Mouse (Mus musculus): ENCODE results near the gene Wrnip1. TPM values are rescaled to one million over a fixed set of nuclear protein-coding genes. Genes with fewer than 3 reads are reported as not detected.

The Wrnip1 gene
- polyA plus RNA-seq, 1 experiment = 27.3 TPM

DNA sequence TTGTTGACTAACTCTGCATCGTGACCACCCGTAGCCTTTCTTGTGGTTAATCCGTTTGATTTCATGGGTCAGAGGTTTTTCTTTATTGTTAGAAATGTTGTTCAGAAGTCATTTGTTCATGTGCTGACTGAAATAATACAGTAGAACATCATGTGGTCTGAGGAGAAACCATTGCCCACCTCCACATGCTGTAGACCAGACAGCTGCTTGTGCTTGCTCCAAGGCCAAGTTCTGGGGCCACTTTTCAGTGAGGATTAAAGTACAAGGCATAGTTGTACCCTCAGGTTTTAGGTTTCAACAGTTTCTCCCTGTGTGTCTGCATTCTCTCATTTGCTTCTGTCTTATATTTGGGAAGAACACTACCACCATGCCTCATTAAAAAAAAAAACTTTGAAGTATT lies 5.8 kb downstream of the Wrnip1 start:
- no peak for DNase-seq (ENCODE audit: low read depth)

DNA sequence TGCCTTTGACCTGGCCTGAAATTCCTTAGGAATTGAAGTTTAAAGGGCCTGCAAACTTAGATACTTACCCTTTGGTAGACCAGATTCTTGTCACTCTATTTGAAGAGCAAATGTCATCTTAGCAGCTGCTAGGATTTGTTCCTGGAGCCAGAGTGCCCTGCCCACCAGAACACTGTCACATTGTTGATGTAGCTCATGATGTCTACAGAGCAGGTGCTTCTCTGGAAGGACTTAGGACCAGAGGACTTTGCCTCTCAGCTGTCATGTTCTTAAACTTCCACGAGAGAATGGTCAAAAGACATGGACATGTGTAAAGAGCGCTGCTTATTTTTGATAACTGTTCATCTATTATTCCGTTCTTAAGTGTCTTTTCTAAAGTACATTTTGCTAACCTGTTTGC lies 17.4 kb downstream of the Wrnip1 start:
- DNase-seq (ENCODE audit: low read depth) = no peak

DNA sequence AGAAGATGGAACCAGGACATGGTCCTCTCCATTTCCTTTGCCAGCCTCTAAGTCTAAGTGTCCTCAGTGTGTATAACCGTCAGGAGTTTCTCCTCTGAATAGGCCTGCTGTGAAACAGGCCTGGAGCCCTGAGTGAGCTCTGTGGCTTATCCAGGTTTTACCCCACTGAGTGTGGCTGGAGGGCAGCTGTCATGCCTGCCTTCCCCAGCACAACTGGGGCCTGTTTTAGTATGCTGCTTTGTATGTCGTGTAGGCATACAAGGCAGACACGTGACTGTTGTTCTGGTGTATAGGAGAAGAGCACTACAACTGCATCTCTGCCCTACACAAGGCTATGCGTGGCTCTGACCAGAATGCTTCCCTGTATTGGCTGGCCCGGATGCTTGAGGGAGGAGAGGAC lies 18.1 kb downstream of the Wrnip1 start:
- DNase-seq (ENCODE audit: low read depth) = no peak

DNA sequence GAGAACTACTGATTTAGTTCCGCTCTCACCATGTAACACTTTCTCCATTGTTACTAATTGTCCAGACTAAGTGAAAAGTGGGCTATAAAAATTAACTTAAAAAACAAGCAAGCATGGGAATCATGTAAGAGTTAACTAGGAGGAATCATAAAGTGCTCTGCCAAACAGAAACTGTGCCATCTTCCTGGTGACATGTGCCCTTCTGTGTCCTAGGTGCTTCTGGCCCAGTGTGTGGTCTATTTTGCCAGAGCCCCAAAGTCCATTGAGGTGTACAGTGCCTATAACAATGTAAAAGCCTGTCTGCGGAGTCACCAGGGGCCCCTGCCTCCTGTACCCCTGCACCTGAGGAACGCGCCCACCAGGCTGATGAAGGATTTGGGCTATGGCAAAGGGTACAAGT lies 19.8 kb downstream of the Wrnip1 start:
- DNase-seq (ENCODE audit: low read depth) = no peak

DNA sequence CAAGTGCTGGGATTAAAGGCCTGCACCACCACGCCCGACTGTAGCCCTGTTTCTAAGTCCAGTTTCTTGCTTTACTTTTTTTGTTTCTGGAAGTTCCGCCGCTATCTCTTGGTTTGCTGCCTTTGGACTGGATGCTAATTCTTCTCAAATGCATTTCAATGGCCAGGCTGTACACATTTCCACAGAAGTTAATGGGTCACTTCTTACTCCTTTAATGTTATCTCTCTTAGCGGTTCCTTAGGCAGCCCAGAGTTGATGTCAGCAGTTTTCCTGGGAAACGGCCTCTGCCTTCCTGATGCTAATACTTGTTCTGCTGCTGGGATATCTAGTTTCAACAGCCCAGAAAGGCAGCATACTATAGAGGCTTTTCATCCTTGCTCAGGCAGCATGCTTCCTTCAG lies 21.3 kb downstream of the Wrnip1 start:
- DNase-seq (ENCODE audit: low read depth) = no peak

DNA sequence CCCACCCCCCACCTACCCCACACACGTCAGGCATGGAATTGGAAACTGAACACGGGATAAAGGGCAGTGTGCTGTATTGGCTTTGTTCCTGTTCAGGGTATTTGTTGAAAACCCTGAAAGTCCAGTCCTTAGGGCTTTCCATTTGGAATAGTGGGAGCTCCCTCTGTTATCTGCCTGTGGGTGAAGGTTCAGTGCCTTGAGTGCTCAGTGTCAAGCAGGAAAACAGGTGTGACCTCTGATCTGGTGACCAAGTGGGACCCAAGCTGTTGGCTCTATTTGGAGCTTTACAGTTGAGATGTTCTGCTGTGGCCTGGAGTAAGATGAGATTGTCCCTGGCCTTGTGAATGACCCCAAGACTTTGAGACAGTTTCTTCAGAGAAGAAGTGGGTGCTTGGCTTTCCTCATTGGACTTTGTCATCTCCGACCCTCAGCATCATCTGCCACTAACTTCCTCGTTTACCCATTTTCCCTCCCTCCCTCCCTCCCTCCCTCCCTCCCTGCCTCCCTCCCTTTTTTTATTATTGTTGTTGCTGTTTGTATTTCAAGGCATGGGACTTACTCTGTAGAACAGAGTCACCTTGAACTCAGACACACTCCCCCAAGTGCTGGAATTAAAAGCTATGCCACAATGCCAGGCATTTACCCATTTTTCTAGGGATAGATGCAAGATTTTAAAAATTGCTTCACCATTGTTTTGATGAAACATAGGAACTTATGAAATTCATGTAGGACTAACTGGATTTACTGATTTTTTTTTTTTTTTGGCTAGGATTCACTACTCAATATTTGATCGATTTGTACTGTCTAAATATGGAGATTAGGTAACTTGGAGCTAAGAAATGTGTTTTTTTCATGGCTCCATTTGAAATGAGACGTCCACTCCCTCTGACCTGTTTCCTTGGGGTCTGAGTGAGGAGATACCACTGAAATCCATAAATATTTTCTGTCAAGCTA lies 22.8 kb downstream of the Wrnip1 start:
- no peak for DNase-seq (ENCODE audit: low read depth)

DNA sequence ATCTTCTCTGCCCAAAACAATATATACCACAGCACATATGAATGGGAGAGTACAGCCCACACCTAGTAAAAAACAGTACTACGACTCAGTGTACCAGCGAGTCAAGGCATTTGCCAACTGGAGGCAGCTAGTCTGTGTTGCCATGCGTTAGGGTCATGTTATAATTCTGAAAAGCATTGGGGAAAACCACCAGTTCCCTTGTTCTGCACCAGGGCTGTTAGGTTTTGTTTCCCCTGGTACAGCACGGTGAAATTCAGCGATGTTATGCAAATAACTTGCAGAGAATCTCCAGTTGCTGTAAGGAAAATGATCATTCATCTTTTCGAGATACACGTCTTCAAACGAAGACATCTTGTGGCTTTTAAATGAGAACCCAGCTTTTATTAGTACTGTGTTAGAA lies 23.7 kb downstream of the Wrnip1 start:
- no peak for DNase-seq (ENCODE audit: low read depth)

DNA sequence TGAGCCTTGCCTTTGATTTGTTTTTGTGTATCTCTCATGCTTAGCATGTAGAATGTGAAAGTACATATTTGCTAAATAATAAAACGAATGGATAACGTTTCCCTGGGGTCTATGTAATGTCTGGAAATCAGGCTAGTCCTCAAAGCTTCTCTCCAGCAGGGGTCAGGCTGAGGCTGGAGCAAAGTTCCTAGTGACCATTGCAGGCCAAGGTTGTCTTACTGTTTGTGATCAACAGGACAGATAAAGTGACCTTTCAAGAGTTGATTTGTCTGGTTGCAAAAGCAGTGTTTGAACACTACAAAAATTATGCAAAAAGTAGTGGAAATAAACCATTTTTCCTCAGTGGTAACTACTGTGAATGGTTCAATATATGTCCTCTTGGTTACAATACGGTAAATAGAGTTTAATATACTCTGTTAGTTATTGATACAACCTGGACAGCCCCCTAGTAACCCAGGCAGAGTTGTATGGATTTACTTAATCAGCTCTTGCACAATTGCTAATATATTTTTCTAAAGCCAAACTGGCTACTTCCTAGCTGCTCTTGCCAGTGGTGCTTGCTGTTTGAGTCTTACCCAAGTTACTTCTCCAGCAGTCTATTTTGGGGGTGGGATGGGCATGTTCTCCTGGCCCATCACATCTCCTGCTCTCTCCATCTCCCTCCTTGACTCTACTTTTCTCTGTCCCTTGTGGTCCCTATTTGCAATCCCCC lies 25.4 kb downstream of the Wrnip1 start:
- no peak for DNase-seq (ENCODE audit: low read depth)

DNA sequence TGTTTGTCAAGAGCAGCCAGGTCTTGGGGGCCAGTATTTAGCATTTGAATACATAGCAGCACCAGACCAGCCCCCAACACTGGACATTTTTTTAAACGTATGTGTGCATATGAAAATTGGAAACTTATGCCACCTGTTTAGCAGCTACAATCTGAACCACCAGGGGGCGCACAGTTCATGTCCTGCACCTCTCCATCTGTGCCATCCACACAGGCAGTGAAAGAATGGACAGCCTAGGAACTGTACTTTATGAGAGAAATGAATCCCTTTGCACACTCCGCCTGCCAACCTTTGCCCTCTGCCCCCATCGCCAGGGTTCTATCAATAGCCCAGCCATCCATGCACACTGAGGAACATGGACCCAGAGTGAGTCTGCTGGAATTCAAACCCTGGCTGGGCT lies 26.1 kb downstream of the Wrnip1 start:
- no peak for DNase-seq (ENCODE audit: low read depth)

DNA sequence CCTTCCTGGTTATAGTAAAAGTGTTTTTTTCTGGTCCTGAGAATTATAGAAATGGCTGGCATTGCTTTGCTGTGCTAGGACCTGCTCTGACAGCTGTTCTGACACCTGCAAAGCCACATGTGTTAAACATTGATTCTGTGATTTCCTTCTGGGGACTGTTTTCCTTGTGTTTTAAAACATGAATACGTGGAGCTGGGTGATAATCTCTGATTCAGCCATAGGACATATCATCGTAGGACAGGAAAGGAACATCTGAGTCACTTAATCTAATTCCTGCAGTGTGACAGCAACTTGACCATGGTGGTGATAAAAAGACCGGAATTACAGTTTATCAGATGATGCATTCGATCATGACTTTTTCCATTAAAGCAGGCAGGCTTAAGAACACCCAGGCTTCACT lies 27.0 kb downstream of the Wrnip1 start:
- no peak for DNase-seq (ENCODE audit: low read depth)

DNA sequence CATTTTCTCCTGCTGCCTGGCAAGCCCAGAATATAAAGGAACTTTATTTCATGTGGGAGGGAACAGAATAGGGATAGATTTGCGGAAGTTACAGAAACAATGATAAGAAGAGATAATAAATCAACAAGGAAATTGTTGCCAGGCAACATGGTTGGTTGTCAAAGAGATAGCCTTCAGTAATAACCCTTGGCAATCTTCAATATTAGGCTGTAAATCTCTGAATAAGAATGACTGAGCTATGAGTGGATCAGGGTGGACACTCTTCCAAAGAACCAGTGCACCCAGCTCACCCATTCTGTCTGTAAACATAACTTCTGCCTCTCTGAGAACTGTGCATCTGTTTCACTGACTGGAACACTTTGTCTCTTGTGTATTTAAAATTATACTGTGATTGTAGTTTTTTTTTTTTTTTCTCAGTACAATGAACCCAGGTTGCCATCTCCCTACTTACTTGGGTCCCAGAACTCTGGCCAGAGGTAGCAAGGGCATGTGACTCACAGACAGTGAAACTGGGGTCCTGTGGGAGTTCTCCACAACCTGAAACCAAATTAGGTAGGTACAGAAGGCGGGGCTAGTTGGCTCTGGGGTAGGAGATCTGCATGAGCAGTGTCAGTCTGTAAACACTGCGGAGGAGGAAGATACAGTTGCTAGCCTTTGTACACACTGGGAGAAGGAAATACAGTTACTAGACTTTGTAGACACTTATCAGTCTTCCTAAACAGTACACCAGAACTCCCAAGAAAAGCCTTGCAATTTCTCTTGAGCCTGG lies 29.9 kb downstream of the Wrnip1 start:
- DNase-seq (ENCODE audit: low read depth) = no peak

DNA sequence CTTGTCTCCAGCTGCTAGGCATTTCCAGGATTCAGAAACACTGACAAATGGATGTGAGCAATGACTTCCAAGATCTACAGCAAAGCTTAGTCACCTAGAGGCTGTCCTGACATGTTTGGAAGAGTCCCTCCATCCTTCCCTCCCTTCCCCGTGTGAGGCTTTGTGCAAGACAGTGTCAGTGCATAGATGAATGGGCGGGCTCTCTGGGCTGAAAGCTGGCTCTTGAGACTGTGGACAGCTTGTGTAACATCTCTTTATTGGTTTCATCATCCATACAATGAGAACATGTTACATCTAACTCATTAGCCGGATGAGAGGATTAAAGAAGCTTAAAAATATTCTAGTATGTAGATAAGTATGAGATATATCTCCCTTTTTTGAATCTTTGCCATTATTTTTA lies 30.9 kb downstream of the Wrnip1 start:
- peak; percentile 85 for DNase-seq (ENCODE audit: low read depth)

DNA sequence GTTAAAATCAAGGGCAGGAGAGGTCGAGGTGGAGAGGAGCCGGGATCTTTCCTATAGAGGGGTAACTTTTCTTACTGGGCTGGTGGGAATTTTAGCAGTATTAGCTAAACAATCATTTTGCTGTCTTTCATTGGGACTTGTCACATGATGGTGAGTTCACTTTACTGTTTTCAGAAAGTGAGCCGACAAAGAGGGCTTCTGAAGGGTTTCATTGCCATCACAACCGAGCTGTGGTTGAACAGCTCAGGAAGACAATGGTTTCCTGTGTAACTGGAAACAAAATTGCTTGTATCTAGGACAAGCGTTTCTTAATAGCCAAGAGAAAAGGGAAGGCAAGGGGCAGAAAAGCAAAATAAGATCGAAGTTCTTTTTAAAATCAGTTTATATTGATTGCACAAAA lies 31.4 kb downstream of the Wrnip1 start:
- no peak for DNase-seq (ENCODE audit: low read depth)

DNA sequence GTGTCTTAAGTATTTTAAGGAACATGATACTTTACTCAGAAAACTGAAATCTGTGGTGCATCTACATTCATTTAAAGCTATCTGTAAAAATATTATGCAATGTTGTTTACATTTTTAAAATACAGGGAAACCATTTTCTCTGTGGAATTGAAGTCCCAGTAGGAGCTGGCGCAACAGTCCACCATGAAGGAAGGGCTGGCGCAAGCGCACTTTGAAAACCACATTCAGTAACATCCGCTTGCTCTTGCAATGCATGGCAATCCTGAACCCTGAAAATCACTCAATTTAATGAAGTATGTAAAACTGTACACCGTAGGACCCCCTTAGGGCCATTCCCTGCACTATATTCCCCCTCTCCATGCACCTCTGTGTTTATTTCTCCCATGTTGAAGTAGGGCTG lies 32.7 kb downstream of the Wrnip1 start:
- no peak for DNase-seq (ENCODE audit: low read depth)

DNA sequence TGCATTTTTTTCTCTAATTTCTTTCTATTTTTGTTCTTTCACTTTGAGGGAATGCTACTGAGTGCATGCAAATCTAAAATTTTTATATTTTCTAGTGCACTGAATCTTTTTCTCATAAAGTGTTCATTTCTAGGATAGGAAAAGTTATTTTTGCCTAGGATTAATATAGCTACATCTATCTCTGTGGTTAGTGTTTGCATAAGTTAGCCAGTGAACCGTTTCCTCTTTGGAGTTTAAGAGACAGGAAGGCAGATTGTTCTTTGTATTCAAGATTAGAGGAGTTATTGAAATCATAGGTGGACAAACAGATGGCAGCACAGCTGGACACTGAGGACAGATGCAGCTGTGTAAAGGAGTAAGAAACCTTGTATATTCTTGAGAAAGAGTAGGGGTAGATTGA lies 37.5 kb downstream of the Wrnip1 start:
- no peak for DNase-seq (ENCODE audit: low read depth)

DNA sequence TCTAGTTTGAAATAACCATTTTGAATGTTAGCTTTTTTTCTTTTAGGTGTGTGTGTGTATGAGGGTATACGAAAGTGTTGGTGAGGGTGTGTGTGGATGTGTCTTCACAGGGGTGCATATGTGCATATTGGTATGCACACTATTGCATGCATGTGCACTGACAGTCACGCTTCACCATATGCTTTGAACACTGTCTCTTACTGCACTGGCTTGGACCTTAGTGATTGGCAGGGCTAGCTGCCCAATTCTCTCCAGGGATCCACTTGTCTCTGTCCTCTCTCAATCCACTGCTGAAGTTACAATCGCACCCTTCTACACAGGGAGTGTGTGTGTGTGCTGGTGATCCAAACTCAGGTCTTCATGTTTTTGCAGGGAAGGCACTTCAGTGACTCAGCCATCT lies 39.5 kb downstream of the Wrnip1 start:
- DNase-seq (ENCODE audit: low read depth) = no peak

DNA sequence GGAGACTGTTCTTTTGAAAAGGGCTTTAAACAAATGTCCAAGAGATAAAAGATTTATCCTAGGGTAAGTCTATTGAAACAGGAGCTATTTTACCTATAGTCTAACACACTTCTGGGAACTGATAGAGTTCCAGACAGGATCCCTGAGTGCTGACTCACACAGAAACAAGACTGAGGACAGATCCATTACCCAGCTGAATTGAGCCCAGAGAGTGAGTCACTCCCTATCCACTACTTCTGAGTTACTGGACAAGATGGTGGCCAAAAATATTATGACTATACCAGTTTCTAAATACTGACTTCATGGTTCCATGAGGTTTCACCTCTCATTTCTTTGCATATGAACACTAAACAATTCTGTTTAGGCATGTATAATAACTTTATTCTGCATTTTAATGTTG lies 44.4 kb downstream of the Wrnip1 start:
- no peak for DNase-seq (ENCODE audit: low read depth)

DNA sequence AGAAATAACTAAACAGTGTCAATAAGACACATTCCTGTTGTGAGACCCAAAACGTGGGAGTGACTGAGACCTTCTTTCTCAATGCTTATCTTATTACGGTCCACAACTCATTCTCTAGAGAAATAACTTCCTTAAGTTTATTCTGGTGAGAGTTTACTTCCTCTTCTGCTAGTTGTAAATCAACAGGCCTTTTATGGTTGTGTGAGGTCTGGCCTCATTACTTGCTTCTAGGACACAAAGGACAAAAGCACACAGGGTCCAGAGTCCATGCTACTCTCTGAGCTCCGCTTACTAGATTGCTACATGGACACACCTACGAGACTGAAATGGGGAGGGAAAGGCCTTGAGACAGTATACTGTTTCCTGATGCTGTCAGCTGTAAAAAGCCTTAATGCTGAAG lies 47.3 kb downstream of the Wrnip1 start:
- DNase-seq (ENCODE audit: low read depth) = no peak

DNA sequence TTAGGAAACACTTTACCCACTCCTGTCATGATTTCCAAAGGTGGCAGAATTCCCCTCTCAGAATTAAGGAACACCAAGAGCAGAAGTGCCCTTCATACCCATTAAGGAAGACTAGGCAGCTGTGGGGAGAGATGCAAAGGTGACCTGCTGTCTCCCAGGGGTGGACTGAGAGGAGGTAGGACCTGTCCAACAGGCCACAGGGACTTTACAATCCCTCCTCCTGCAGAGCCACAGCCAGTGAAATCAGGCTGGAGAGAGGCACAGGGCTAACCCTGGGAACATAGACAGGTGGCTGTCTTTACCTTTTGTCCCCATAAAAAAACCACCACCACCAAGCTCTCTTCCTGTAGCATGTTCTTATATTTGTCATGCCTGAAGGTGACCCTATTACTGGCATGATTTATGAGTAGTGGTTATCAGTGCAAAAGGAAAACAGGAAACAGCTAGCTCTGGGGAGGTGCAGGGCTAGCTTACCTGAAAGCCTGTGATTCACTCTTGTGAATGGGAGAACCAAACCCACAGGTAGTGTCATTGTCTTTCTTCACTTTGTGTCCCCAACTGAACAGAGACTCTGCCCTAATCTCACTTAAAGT lies 47.8 kb downstream of the Wrnip1 start:
- no peak for DNase-seq (ENCODE audit: low read depth)

DNA sequence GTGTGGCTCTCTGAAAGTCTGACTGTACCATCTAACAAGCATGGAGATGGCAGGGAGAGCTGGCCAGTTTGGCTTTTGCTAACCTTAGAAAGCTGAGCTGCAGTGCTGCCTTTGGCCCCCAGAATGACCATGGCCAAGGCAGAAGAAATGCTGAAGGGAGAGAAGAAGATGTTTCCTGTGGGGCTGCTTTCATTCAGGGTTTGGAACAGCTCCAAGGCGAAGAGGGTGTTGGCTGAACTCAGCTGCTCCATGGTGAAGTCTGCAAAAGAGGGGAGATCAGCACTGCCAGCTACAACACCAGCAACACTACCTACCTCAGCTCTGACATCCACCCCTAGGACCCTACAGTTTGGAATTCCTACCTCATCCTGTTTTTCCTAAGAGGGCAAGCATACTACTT lies 48.3 kb downstream of the Wrnip1 start:
- DNase-seq (ENCODE audit: low read depth) = no peak

DNA sequence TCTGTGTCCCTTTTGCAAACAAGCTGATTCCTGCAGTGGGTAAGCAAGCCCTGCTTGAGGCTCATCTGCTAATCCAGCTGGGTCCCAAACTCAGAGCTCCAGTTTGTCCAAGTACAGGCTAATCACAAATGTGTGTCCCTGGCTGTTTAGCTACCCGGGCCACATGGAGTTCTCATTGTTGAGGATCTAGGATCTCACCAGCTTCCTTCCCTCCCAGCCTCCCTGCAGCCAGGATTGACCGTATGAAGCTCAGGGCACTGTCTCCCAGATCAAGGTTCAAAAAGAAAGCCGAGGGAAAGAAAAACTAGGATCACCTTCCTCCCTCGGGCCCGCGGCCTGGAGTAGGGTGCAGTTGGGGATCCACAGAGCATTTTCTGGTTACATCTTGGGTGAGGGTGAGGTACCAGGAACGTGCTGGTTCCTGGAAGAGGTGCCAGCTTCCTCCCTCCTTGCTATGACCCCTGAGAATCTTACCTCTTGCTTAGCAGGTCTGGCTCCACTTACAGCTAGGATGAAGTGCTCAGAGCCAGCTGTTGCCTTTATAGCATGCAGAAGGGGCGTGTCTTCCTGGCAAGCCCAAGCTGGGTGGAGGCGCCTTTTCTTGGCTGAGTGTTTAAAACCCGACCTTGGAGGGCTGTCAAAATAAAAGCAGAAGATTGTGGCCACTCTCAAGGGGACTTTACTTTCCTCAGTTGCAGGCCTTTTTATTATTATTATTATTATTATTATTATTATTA lies 49.0 kb downstream of the Wrnip1 start, which contains the start of gene Serpinb1a:
Gene Serpinb1a (minus strand): TSS at position 518 of the 737 bp plus-strand sequence.
- DNase-seq (ENCODE audit: low read depth) = no peak
